Mouse (Mus musculus) gastrocnemius, adult 18-20 months (tissue): Measurements from ENCODE around the gene Gadd45a. TPM values are rescaled to one million over a fixed set of nuclear protein-coding genes. Genes with fewer than 3 reads are reported as not detected.
"Not testable (repeated sequence)": the region's sequence is repeated elsewhere in the genome, so short reads cannot be mapped to it uniquely, and the experiment has no call there.

Source experiments
- DNase-seq: peaks from one replicate; pipeline ENCODE4 v3.0.0; 2021; ENCODE audit warnings: low spot score
- total RNA-seq, 2 experiments: library from RNA; stranded (reverse); gene quantifications; 2 replicates each; pipeline ENCODE4 v1.2.3; 2021

The Gadd45a gene
- total RNA-seq, 2 experiments from 2014 or later, result 25.4 to 43.2 TPM

DNA sequence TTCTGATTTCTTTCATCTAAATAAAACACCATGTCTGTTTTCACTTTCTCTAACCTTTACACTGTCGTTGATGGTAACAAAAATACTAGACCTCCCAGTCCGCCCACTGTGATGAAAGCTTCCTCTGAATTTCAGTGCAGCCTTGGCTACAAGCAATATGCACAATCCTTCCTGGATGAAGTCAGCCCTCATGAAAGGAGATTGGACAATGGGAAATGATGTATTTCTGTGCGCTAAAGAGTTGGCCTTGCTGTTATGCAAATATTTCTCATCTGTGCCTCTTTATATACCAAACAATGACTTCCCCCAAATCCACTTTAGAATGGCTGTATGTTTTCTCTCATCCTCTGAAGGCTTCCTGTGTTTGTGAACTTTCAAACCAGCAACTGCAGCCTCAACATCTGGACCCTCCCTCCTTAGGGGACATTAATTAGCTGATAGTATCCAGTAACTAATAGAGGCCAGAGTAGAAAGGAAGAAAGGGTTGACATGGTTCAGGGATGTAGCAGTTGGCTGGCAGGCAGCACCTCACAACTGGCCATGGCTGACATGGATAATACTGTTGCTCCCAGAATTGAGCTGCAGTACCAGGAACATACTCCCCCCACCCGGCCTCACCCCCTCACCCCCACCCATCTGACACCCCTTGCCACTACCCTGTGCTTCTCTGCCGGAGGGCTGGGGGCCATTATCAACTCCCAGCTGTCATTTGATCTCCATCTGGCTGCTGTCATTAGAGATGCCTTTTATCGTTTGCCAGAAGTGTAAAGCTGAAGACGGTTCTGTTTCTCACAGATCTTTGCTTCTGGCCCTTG is 11.8 kb upstream of the Gadd45a start:
- no peak for DNase-seq

DNA sequence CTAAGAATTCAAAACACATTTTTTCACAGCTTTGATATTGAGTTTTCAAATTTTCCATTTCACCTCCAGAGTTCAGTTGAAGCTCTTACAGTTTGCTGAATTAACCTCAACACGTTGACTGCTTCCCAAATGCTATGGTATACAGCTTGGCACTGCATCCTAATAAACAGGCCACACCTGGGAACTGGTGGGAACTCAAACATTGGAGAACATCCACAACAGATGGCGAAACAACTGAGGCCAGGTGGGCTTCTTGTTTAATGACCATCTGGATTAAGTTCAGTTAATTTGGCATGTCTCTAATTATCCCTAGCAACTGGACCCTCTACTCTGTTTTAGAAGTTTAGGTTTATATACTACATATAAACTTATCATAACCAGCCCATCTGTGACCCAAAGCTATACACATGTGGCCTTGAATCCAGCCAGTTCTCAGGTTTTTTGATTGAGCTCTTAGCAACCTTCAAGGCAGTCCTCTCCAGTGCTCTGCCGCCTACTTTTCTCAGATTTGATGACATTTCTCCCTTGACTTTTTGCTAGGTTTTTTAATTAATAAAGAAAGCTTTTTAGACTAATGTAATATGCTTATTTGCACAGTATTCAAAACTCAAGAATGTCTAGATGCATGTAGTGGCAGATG is 10.9 kb upstream of the Gadd45a start:
- DNase-seq, result no peak

DNA sequence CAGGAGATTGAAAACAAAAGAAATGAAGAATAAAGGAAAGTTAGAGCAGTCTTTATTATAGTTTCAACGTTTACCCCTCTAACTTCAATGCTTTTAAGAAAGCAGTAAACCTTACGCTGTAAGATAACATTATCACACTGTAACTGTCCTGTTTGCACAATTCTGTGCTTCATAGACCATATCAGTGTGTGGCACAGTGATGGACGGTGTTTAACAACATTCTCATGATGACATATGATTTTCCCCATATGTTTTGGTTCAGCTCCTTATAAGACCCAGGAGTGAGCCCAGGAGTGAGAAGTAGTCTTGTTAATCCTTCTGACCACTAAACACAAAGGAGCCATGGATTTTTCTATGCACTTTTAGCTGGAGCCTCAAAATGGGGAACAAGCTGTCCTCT is 9.7 kb upstream of the Gadd45a start:
- DNase-seq, result no peak

DNA sequence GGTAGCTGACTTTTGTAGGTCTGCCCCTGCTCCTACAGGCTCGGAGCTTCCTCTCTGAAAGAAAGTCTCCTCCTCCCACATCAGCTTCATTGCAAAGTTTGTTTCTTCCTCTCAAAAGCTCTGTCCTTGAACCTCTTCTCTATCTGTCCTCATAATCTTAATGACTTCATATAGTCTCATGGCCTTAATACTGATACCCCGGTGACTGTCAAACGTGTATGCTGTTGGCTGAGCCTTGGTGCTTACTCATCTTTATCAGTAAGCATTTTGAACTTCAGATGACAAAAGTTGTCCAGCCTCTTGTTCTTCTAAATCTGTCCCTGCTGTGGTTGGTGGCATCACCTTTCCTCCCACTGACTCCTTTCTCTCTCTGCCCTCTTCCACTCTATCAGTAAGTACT is 8.2 kb upstream of the Gadd45a start:
- no peak for DNase-seq

DNA sequence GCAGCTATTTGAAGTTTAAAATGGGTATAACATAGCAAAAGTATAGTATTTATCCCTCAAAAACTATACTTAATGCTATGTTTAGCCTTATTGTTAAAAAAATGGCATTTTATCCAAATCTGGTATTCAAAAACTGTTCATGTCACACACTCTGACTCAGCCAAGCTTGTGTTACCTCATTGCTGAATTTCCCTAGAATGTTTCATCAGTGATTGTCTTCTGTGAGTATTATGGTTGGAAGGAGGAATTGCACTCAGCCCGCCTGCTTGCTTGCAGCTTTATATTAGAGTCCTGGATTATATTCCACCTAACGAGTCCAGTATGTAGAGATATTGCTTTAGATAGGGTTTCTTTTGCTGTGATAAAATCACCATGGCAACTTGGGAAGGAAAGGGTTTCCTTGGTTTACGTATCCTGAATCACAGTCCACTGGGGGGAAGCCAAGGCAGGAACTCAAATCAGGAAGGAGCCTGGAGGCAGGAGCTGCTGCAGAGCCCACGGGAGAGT is 3.7 kb upstream of the Gadd45a start:
- no peak for DNase-seq

DNA sequence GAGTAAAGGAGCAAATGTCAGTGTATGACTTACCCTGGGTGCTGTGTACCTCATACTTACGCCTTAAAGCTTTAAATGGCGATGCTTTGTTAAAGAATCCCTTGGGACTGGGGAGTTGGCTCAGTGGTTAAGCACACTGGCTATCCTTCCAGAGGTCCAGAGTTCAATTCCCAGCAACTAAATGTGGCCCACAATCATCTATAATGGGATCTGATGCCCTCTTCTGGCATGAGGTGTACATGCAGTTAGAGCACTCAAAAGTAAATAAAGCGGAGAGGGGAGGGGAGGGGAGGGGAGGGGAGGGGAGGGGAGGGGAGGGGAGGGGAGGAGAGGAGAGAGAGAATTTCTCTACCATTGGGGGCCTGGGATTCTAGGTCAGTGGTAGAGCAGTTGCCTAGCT is 1.7 kb upstream of the Gadd45a start:
- DNase-seq, result no peak

DNA sequence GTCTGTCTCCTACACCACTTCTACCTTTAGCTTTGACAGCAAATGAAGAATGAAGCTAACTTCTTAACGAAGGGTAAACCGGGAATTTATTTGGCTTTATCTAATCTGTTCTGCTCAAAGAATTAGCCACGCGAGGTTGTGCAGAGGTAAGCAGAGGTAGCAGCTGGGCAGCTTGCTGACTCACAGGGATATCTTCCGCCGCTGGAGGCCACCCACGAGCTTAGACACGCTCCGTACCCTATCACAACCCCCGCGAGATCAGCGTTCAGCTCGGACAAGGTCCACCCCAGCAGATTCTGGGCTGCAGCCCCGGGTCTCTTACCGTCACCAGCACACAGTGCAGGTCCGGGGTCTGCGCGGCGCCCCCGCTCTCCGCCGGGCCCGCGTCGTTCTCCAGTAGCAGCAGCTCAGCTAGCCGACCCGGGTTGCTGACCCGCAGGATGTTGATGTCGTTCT is 873 bp downstream of the Gadd45a start:
- DNase-seq, result peak; percentile 87

DNA sequence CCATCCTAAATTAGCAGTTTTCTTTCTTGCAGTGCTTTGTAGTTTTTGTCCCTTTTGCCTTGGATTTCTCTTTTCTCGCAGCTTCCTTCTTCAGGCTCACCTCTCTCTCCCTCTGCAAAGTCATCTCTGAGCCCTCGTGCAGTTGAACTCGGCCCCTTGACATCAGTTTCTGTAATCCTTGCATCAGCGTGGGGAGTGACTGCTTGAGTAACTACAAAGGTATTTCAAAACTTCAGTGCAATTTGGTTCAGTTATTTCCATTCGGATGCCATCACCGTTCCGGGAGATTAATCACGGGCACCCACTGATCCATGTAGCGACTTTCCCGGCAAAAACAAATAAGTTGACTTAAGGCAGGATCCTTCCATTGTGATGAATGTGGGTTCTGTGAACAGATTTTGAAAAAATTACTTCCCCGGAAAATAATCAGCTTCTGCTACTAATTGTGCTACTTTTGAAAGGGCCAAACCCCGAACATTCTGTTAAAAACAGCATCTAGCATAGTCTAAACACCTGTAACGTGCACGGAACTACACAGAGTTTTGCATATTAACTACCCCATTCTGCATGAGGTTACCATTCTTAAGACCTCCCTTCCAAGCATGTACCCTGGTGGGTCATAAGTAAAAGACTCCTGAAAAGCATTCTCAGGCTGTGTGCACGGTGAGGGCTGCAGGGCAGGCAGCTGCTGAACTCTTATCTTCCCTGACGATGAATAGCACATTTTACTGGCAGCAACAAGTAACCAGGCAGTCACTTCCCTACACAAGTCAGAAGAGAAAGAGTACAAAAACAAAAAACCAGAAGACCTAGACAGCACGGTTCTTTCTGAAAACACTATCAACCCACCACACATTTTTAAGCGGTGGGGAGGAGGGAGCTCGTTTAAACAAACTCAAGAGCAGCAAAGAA is 1.6 kb downstream of the Gadd45a start:
- no peak for DNase-seq

DNA sequence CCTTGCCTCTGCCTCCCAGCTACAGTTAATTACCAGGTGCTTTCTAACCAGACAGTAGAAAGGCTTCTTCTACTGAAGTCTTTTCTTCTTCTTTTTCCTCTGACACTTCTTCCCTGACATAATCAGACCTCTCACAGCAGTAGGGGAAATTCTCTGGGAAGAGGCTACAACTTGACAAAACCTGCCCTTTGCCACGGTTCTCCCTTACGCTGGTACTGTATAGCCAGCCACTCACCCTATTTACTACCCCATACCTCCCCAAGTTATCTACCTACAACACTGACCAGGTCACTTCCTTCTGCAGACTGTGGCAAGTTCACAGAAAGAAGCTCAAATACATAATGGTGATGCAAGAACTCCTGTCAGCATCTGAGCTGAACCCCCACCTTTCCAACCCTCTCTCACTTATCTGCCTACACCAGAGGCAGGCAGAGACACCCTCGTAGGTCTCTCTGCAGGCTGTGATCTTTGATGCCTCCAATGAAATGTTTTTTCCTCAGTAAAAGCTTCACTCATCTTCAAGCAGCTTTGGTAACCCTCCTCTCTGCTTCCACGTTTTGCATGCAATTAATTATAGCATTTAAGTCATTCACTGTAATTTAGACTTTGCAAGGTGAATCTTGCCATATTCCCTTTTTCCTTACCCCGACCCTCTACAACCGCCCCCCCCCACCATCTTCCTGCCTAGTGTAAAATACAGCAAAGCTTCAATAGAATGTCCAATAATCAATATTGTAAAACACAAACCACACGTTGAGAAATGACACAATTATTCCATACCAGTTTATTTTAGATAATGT is 2.7 kb downstream of the Gadd45a start:
- no peak for DNase-seq

DNA sequence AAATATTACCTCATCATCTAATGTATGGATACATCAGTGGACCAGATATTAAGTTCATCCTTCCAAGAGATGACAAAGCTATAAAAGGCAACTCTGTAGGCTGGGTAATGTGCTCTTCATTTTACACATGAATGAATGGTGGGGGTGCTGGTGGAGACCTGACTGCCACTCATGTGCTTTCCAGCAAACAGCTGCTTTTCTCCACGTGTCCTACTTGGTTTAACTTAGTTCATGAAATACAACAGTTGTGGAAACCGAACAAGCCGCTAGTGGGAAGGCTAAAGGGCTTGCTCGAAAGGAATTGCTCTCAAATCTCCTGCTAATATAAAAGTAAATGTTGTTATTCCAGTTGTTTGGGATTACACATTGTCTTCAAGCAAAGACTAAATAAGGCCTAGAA is 3.7 kb downstream of the Gadd45a start:
- DNase-seq, result no peak

DNA sequence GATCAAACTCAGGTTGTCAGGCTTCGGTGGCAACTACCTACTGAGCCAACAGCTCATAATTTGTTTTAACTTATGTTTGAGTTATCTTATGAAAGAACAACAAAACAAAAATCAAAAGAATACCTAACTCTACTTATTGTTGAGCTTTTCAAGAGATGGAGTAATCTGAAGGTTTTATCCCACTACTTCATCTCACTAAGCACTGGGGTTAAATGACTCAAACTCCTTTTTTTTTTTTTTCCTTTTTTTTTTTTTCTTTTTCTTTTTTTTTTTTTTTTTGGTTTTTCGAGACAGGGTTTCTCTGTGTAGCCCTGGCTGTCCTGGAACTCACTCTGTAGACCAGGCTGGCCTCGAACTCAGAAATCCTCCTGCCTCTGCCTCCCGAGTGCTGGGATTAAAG is 4.3 kb downstream of the Gadd45a start:
- DNase-seq, result not testable (repeated sequence)

DNA sequence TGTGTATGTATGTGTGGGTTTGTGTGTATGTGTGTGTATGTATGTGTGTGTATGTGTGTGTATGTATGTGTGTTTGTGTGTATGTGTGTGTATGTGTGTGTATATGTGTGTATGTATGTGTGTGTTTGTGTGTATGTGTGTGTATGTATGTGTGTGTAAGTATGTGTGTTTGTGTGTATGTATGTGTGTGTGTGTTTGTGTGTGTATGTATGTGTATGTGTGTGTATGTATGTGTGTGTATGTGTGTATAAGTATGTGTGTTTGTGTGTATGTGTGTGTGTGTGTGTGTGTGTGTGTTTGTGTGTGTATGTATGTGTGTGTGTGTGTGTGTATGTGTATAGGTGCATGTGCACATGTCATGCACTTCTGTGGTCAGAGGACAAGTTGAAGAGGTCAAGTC is 4.7 kb downstream of the Gadd45a start:
- DNase-seq, result not testable (repeated sequence)

DNA sequence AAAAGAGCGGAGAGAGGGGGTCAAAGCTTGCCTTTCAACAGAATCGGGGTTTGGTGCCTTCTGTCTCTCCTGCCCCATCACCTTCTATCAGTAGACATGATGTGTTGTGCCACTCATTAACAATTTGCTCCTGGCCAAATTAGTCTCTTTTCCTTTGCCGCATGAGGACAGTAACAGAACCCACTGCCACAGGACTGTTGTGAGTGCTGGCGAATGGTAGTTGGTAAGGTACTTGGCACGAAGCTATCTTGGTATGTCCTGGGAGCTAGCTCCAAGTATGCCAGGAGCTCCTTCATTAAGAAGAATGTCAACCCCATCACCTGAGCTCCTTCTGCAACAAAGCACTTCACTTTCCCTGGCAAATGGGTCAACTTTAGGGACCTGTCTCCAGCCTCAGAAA is 6.4 kb downstream of the Gadd45a start:
- no peak for DNase-seq

DNA sequence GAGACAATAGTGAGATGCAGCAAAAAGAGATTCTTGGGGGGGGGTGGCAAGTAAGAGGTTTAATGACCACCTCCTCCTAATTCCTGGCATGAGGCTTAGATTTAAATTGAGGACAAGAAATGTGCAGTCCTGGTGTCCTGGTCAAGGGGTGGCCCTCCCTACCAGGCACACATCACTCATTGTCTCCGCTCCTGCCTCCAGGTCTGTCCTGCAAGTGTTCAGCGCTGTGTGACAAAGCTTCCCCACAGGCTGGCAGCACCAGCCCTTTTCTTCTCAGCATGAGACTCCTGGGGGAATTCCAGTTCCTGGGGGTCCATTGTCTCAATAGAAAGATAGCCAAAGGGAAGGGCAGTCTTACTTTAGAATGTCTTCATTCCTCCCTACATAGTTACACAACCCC is 6.8 kb downstream of the Gadd45a start:
- DNase-seq, result no peak

DNA sequence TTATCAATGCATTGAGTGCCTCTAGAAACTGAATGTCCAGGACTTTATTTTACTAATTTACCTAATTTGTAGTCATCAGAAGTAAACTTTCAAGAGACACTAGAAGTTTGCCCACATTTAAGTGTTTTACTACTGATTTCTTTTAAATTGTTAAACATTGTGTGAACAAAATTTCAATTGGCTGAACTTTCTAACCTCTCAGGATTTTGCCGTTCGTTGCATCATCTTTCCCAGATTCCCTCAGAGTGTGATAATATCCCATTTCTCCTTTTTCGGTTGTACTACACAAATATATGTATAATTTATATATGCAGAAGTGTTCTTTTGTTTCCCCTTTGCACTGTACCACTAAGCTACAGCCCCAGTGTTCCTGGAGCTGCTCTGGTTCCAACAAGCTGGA is 7.3 kb downstream of the Gadd45a start:
- no peak for DNase-seq

DNA sequence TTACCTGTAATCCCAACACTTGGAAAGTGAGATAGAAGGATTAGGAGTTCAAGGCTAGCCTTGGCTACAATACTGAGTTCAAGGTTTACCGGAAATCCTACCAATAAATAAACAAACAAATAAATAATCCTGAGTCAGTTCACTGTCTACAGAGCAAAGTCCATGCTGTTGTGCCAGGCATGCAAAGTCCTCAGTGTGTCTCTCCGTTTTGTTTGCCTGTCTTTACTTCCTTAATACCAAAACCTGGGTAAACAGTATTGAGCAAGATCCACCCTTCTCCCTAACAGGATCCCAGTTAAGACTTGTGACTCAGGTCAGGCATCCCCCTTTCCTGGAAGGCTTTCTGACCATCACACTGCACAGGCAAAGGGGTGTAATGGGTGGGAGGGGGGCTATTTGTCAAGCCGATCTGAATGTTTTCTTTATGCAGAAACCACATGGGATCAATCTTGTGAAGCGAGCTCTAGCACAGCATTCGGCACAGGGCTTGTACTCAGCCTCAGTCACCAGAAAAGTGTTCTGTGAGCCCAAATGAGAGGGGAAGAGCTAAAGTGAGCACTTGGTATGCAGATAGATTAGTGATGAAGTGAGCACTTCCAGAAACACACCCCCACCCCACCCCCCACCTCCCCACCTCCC is 7.8 kb downstream of the Gadd45a start:
- no peak for DNase-seq

DNA sequence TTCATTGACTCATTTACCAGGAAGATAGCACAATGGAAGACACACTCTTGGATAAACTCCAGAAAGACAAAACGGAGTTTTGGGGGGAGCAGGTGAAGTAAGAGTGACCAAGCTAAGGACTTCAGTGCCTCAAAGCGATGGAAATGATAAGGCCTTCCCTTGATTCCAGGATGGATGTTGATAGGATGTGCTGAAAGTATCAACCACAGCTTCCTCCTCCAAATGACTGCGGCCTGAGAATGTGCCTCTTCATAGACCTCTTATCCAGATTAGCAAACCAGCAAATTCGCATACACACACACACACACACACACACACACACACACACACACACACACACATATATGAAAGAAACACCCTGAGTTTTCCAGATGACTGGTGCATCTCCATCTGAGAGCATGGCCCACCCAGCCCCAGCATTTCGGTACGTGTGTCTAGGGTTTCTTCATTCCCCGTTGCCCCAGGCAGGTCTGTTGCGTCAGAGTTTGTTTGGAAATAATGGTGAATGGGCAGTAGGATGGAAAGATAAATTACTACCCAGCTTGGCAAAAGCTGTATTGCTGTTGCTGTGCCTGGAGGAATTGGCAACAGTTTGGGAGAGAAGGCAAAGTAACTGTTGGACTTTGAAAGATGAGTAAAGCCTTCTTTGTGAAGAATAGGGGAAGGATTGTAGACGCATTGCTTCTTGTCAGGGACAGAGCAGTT is 9.7 kb downstream of the Gadd45a start:
- no peak for DNase-seq

DNA sequence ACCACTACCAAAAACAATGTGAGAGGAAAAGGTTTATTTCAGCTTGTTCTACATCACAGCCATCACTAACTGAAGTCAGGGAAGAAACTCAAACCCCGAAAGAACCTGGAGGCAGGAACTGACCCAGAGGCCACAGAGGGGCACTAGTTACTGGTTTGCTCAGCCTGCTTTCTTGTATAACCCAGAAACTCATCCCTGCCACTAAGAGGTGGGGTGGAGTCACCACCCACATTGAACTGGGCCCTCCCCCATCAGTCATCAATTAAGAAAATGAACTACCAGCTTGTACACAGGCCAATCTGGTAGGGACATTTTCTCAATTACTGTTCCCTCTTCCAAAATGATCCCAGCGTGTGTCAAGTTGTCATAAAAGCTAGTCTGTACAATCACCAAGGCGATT is 10.6 kb downstream of the Gadd45a start:
- no peak for DNase-seq

DNA sequence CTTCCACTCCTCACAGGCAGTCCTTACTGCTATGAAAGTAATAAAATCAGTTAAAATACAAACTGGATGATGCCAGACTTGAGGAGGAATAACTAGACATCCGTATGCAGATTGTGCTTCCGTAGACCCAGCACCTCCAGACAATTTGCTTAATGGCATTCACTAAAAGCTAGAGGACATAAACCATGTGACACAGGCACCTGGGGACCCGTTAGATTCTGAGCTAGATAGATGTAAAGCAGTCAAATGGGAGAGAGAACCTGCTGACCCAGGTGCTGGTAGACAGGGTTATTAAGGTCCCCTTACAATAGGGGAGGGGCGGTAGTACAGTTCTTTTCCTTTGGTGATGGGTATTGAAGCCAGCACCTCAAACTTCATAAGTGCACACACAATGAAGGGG is 13.5 kb downstream of the Gadd45a start:
- no peak for DNase-seq

DNA sequence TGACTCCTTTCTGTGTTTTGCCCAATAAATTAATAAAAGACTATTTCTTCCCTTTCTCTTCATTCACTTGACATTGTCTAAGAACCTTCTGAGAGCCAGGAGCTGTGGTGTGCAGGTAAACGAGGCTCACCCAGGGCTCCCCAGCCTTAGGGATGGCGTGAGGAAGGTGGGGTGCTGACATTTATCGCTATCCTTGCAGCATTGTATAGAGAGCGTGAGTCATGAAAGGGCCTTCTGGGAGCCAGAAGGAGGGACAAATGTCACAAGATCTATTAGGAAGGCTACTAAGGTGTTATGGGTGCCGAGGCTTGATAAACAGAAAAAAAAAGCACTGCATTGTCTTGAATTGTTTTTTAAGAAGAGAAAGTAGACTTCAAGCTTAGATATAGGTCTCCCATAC is 15.9 kb downstream of the Gadd45a start:
- DNase-seq, result no peak
